Mouse (Mus musculus): ENCODE data around the gene Gal3st2b. TPM values are rescaled to one million over a fixed set of nuclear protein-coding genes. Genes with fewer than 3 reads are reported as not detected.
"Not testable (repeated sequence)": the region's sequence is repeated elsewhere in the genome, so short reads cannot be mapped to it uniquely, and the experiment has no call there.

Gene Gal3st2b
- not detected in 2 replicates for polyA plus RNA-seq (2015; fragmentation: Nextera tagmentation; extraction: Ambion mirVana)

- not testable (repeated sequence) for H3K4me1 ChIP-seq (replicated peaks); ATAC-seq (ENCODE audit: low read depth); H3K9me3 ChIP-seq (replicated peaks); H3K9ac ChIP-seq; H3K27ac ChIP-seq; H3K4me3 ChIP-seq (replicated peaks); H3K36me3 ChIP-seq; H3K4me2 ChIP-seq; H3K27me3 ChIP-seq; DNase-seq
- WGBS (ENCODE audit: insufficient replicate concordance) = 52% methylated on average over 2 of the region's 2 CpGs
Measured at GRCm38 (mm10) chr1:93918011-93918410, at the start of gene Gal3st2b. Gal3st2b (plus strand) TSS chr1:93918311.

GRCm38 (mm10) chr1:93871594-93872105 lies 46.5 kb upstream of the Gal3st2b start:
- not testable (repeated sequence) for ATAC-seq (ENCODE audit: low read depth); DNase-seq; H3K27me3 ChIP-seq; H3K4me3 ChIP-seq (replicated peaks); H3K9me3 ChIP-seq (replicated peaks); H3K27ac ChIP-seq; H3K36me3 ChIP-seq; H3K4me1 ChIP-seq (replicated peaks); H3K9ac ChIP-seq; H3K4me2 ChIP-seq
- WGBS (ENCODE audit: insufficient replicate concordance) = 14% methylated on average over 1 of the region's 1 CpGs

GRCm38 (mm10) chr1:93874405-93874804 lies 43.7 kb upstream of the Gal3st2b start:
- not testable (repeated sequence) for H3K9me3 ChIP-seq (replicated peaks); H3K27me3 ChIP-seq; H3K4me3 ChIP-seq (replicated peaks); H3K4me2 ChIP-seq; ATAC-seq (ENCODE audit: low read depth); H3K4me1 ChIP-seq (replicated peaks); H3K27ac ChIP-seq; H3K9ac ChIP-seq; H3K36me3 ChIP-seq; DNase-seq
- 83% methylated on average over 13 of the region's 22 CpGs for WGBS (ENCODE audit: insufficient replicate concordance)

- not testable (repeated sequence) for H3K4me3 ChIP-seq (replicated peaks); H3K27me3 ChIP-seq; H3K9ac ChIP-seq; H3K27ac ChIP-seq; H3K36me3 ChIP-seq; H3K9me3 ChIP-seq (replicated peaks); H3K4me2 ChIP-seq; ATAC-seq (ENCODE audit: low read depth); H3K4me1 ChIP-seq (replicated peaks); DNase-seq
- WGBS (ENCODE audit: insufficient replicate concordance) = no CpG with 5 or more reads among the region's 11 CpGs
Measured at GRCm38 (mm10) chr1:93881778-93882177, 36.3 kb upstream of the Gal3st2b start.

GRCm38 (mm10) chr1:93890936-93891335 lies 27.2 kb upstream of the Gal3st2b start:
- not testable (repeated sequence) for H3K4me3 ChIP-seq (replicated peaks); H3K9me3 ChIP-seq (replicated peaks); H3K27me3 ChIP-seq; ATAC-seq (ENCODE audit: low read depth); H3K27ac ChIP-seq; DNase-seq; H3K4me1 ChIP-seq (replicated peaks); H3K36me3 ChIP-seq; H3K4me2 ChIP-seq; H3K9ac ChIP-seq
- WGBS (ENCODE audit: insufficient replicate concordance) = 33% methylated on average over 1 of the region's 1 CpGs

- H3K27ac ChIP-seq; DNase-seq; ATAC-seq (ENCODE audit: low read depth); H3K4me2 ChIP-seq; H3K9me3 ChIP-seq (replicated peaks); H3K4me3 ChIP-seq (replicated peaks); H3K36me3 ChIP-seq; H3K9ac ChIP-seq; H3K4me1 ChIP-seq (replicated peaks); H3K27me3 ChIP-seq: not testable (repeated sequence)
- WGBS (ENCODE audit: insufficient replicate concordance) = no CpG with 5 or more reads among the region's 1 CpGs
Measured at GRCm38 (mm10) chr1:93897395-93897794, 20.7 kb upstream of the Gal3st2b start.

- WGBS (ENCODE audit: insufficient replicate concordance) = 43% methylated on average over 5 of the region's 5 CpGs
- not testable (repeated sequence) for H3K4me3 ChIP-seq (replicated peaks); H3K27ac ChIP-seq; H3K9me3 ChIP-seq (replicated peaks); DNase-seq; H3K9ac ChIP-seq; ATAC-seq (ENCODE audit: low read depth); H3K27me3 ChIP-seq; H3K36me3 ChIP-seq; H3K4me1 ChIP-seq (replicated peaks); H3K4me2 ChIP-seq
Measured at GRCm38 (mm10) chr1:93901291-93901690, 16.8 kb upstream of the Gal3st2b start.

- H3K4me3 ChIP-seq (replicated peaks); H3K4me2 ChIP-seq; DNase-seq; H3K9ac ChIP-seq; H3K27me3 ChIP-seq; H3K27ac ChIP-seq; H3K36me3 ChIP-seq; H3K9me3 ChIP-seq (replicated peaks); ATAC-seq (ENCODE audit: low read depth); H3K4me1 ChIP-seq (replicated peaks): not testable (repeated sequence)
- 14% methylated on average over 3 of the region's 5 CpGs for WGBS (ENCODE audit: insufficient replicate concordance)
Measured at GRCm38 (mm10) chr1:93906690-93907089, 11.4 kb upstream of the Gal3st2b start.

GRCm38 (mm10) chr1:93908977-93909586 lies 9.0 kb upstream of the Gal3st2b start:
- H3K4me3 ChIP-seq (replicated peaks); H3K36me3 ChIP-seq; H3K27me3 ChIP-seq; ATAC-seq (ENCODE audit: low read depth); H3K4me1 ChIP-seq (replicated peaks); H3K9me3 ChIP-seq (replicated peaks); H3K27ac ChIP-seq; H3K4me2 ChIP-seq; H3K9ac ChIP-seq; DNase-seq: not testable (repeated sequence)
- WGBS (ENCODE audit: insufficient replicate concordance) = no CpG with 5 or more reads among the region's 11 CpGs

GRCm38 (mm10) chr1:93911877-93912276 lies 6.2 kb upstream of the Gal3st2b start:
- not testable (repeated sequence) for H3K4me1 ChIP-seq (replicated peaks); H3K27ac ChIP-seq; ATAC-seq (ENCODE audit: low read depth); H3K9ac ChIP-seq; H3K9me3 ChIP-seq (replicated peaks); H3K36me3 ChIP-seq; H3K27me3 ChIP-seq; H3K4me2 ChIP-seq; H3K4me3 ChIP-seq (replicated peaks); DNase-seq
- WGBS (ENCODE audit: insufficient replicate concordance) = no CpG with 5 or more reads among the region's 2 CpGs

GRCm38 (mm10) chr1:93917160-93917559 lies 951 bp upstream of the Gal3st2b start:
- whole genome bisulfite sequencing (ENCODE audit: insufficient replicate concordance) = 45% methylated on average over 3 of the region's 3 CpGs
- DNase-seq; H3K36me3 ChIP-seq; H3K9me3 ChIP-seq (replicated peaks); H3K4me2 ChIP-seq; ATAC-seq (ENCODE audit: low read depth); H3K27ac ChIP-seq; H3K4me3 ChIP-seq (replicated peaks); H3K4me1 ChIP-seq (replicated peaks); H3K9ac ChIP-seq; H3K27me3 ChIP-seq: not testable (repeated sequence)

- not testable (repeated sequence) for H3K4me2 ChIP-seq; ATAC-seq (ENCODE audit: low read depth); H3K4me1 ChIP-seq (replicated peaks); H3K9ac ChIP-seq; H3K27ac ChIP-seq; H3K4me3 ChIP-seq (replicated peaks); H3K27me3 ChIP-seq; H3K9me3 ChIP-seq (replicated peaks); H3K36me3 ChIP-seq; DNase-seq
- WGBS (ENCODE audit: insufficient replicate concordance) = 25% methylated on average over 1 of the region's 1 CpGs
Measured at GRCm38 (mm10) chr1:93918775-93919174, 664 bp downstream of the Gal3st2b start.

Data from liver, embryonic 13.5 days (tissue).